Mouse (Mus musculus) intestine, embryonic 14.5 days (tissue): ENCODE results near the gene Snapc4. TPM values are rescaled to one million over a fixed set of nuclear protein-coding genes. Genes with fewer than 3 reads are reported as not detected.
"Not testable (repeated sequence)": the region's sequence is repeated elsewhere in the genome, so short reads cannot be mapped to it uniquely, and the experiment has no call there.

Experiments used
- ATAC-seq: fragments of 200-750 bp; cut with Nextera tagmentation; replicated peaks from 2 replicates; pipeline ENCODE4 v1.8.0; 2017; ENCODE audit warnings: low read depth, moderate number of reproducible peaks, moderate TSS enrichment, moderate library complexity; ENCODE audit not compliant: low FRiP score, low TSS enrichment
- DNase-seq: peaks from one replicate; pipeline ENCODE4 v3.0.0-alpha.2; 2018; ENCODE audit warnings: low spot score
- H3K27ac ChIP-seq: fragments of 300-500 bp; sonication (generic); 2 replicates; pipeline ENCODE4 v1.5.1; 2014; ENCODE audit warnings: low read depth, mild to moderate bottlenecking, control low read depth
- H3K27me3 ChIP-seq: fragments of 300-500 bp; sonication (generic); replicated peaks from 2 replicates; pipeline ENCODE4 v1.6.1; 2014; ENCODE audit warnings: low read length, control low read depth; ENCODE audit not compliant: control insufficient read depth, insufficient read depth
- H3K36me3 ChIP-seq: fragments of 300-500 bp; sonication (generic); 2 replicates; pipeline ENCODE4 v1.6.1; 2014; ENCODE audit warnings: low read length, control low read depth; ENCODE audit not compliant: control insufficient read depth, insufficient read depth
- H3K4me1 ChIP-seq: fragments of 300-500 bp; sonication (generic); replicated peaks from 2 replicates; pipeline ENCODE4 v1.6.1; 2014; ENCODE audit warnings: low read length, control low read depth, mixed read lengths; ENCODE audit not compliant: control insufficient read depth, insufficient read depth
- H3K4me2 ChIP-seq: fragments of 300-500 bp; sonication (generic); 2 replicates; pipeline ENCODE4 v1.6.1; 2014; ENCODE audit warnings: low read length
- H3K4me3 ChIP-seq: fragments of 300-500 bp; sonication (generic); 2 replicates; pipeline ENCODE4 v1.5.1; 2014; ENCODE audit warnings: low read depth, low read length, control low read depth, mixed read lengths
- H3K9ac ChIP-seq: fragments of 300-500 bp; sonication (generic); 2 replicates; pipeline ENCODE4 v1.6.1; 2014; ENCODE audit warnings: mild to moderate bottlenecking, low read length
- H3K9me3 ChIP-seq: fragments of 300-500 bp; sonication (generic); 2 replicates; pipeline ENCODE4 v1.6.1; 2016; ENCODE audit warnings: low read length, control low read depth; ENCODE audit not compliant: control insufficient read depth
- WGBS: fragments of 180-500 bp; shearing (Covaris S2); extraction: QIAGEN DNeasy Blood & Tissue Kit; methylation state at CpG from one replicate; pipeline ENCODE4 v1.1.7; 2014; 5-methylcytosine and 5-hydroxymethylcytosine counted together
- polyA plus RNA-seq: library from polyadenylated mRNA; unstranded; fragments of >200 nt; fragmentation: Nextera tagmentation; extraction: Ambion mirVana; gene quantifications from 2 replicates; pipeline ENCODE4 v1.2.1, GENCODE M21; 2014

Snapc4 gene
- polyA plus RNA-seq, 1 experiment from 2014 or later: 31.1 TPM

- ATAC-seq (no peak), DNase-seq (no peak)
- 83% methylated on average over 3 of the region's 3 CpGs for WGBS
- Histone ChIP-seq H3K27me3 (no peaks in the 10 kb centered on the region), H3K27ac (no peak overlapping the region), H3K4me3 (no peak overlapping the region), H3K9me3 (no peaks in the 10 kb centered on the region), H3K9ac (no peak overlapping the region), H3K4me1 (peaks cover 11% of the 10 kb centered on the region), H3K36me3 (peaks cover 71% of the 10 kb centered on the region), H3K4me2 (no peak overlapping the region)
These were observed 10.5 kb upstream of the Snapc4 start for GRCm38 (mm10) chr2:26390954-26391353.

GRCm38 (mm10) chr2:26389154-26389690 lies 8.8 kb upstream of the Snapc4 start, which contains the start of the genes Entr1 and Pmpca:
Entr1 (minus strand) TSS chr2:26389316.
Pmpca (plus strand) TSS chr2:26389339.
- peaks cover 71% of the 10 kb centered on the region for H3K36me3 ChIP-seq
- WGBS: under 1% methylated on average over 57 of the region's 60 CpGs
- ATAC-seq: peak; percentile 86

GRCm38 (mm10) chr2:26388682-26389153 lies 8.3 kb upstream of the Snapc4 start:
- under 1% methylated on average over 43 of the region's 45 CpGs for WGBS

More at GRCm38 (mm10) chr2:26389154-26389690, 8.8 kb upstream of the Snapc4 start, which contains the start of the genes Entr1 and Pmpca:
- Histone ChIP-seq H3K9ac (peak within 1 kb of the TSS; percentile 82), H3K27ac (peak within 1 kb of the TSS; percentile 47; the same call in 1 of the 2 replicates), H3K4me3 (peak within 1 kb of the TSS; percentile 53), H3K27me3 (no peaks in the 10 kb centered on the region), H3K9me3 (no peaks in the 10 kb centered on the region), H3K4me2 (peak within 1 kb of the TSS; percentile 93), H3K4me1 (peaks cover 11% of the 10 kb centered on the region)
- DNase-seq: peak; percentile 88

GRCm38 (mm10) chr2:26387713-26388112 lies 7.3 kb upstream of the Snapc4 start:
- Histone ChIP-seq H3K36me3 (peaks cover 71% of the 10 kb centered on the region), H3K9me3 (no peaks in the 10 kb centered on the region), H3K4me3 (peak overlapping the region; percentile 53; the same call in 1 of the 2 replicates), H3K4me2 (peak overlapping the region; percentile 93), H3K9ac (no peak overlapping the region), H3K27me3 (no peaks in the 10 kb centered on the region), H3K27ac (no peak overlapping the region), H3K4me1 (peaks cover 11% of the 10 kb centered on the region)
- 81% methylated on average over 3 of the region's 3 CpGs for WGBS
- ATAC-seq: no peak
- DNase-seq: no peak

More at GRCm38 (mm10) chr2:26388682-26389153, 8.3 kb upstream of the Snapc4 start:
- peaks cover 11% of the 10 kb centered on the region for H3K4me1 ChIP-seq
- peaks cover 71% of the 10 kb centered on the region for H3K36me3 ChIP-seq
- H3K27ac ChIP-seq: peak overlapping the region; percentile 47; the same call in 1 of the 2 replicates
- H3K4me3 ChIP-seq: peak overlapping the region; percentile 53
- H3K4me2 ChIP-seq: peak overlapping the region; percentile 93
- H3K9ac ChIP-seq: peak overlapping the region; percentile 82
- H3K9me3 ChIP-seq: no peaks in the 10 kb centered on the region
- ATAC-seq (peak; percentile 59), DNase-seq (peak; percentile 78)
- no peaks in the 10 kb centered on the region for H3K27me3 ChIP-seq

GRCm38 (mm10) chr2:26380871-26381270 lies 418 bp upstream of the Snapc4 start:
- not testable (repeated sequence) for H3K27me3 ChIP-seq, ATAC-seq, DNase-seq, H3K27ac ChIP-seq, H3K4me1 ChIP-seq, H3K9me3 ChIP-seq
- Histone ChIP-seq H3K4me2 (peak overlapping the region; percentile 86), H3K9ac (peak overlapping the region; percentile 76; the same call in 1 of the 2 replicates), H3K4me3 (peak overlapping the region; percentile 89), H3K36me3 (peaks cover 65% of the 10 kb centered on the region)
- WGBS: 33% methylated on average over 6 of the region's 6 CpGs

- no peak overlapping the region for H3K27ac ChIP-seq
- DNase-seq (no peak), ATAC-seq (no peak)
- H3K4me1 ChIP-seq: no peaks in the 10 kb centered on the region
- peaks cover 95% of the 10 kb centered on the region for H3K36me3 ChIP-seq
- H3K27me3 ChIP-seq: no peaks in the 10 kb centered on the region
- H3K9ac ChIP-seq: no peak overlapping the region
- no peaks in the 10 kb centered on the region for H3K9me3 ChIP-seq
- no peak overlapping the region for H3K4me2 ChIP-seq
- WGBS: 96% methylated on average over 8 of the region's 8 CpGs
- H3K4me3 ChIP-seq: no peak overlapping the region
These were observed 8.1 kb downstream of the Snapc4 start for GRCm38 (mm10) chr2:26372396-26372795.

- Histone ChIP-seq H3K9me3 (no peaks in the 10 kb centered on the region), H3K9ac (no peak overlapping the region), H3K4me1 (no peaks in the 10 kb centered on the region), H3K4me2 (no peak overlapping the region), H3K27me3 (no peaks in the 10 kb centered on the region), H3K27ac (no peak overlapping the region), H3K36me3 (peaks cover 94% of the 10 kb centered on the region), H3K4me3 (no peak overlapping the region)
- DNase-seq (no peak), ATAC-seq (no peak)
- WGBS: 95% methylated on average over 1 of the region's 1 CpGs
These were observed 11.9 kb downstream of the Snapc4 start for GRCm38 (mm10) chr2:26368572-26368971.

GRCm38 (mm10) chr2:26367911-26368310 lies 12.5 kb downstream of the Snapc4 start:
- H3K36me3 ChIP-seq: peaks cover 87% of the 10 kb centered on the region
- ATAC-seq (no peak), DNase-seq (no peak)
- H3K27me3 ChIP-seq: no peaks in the 10 kb centered on the region
- H3K4me2 ChIP-seq: no peak overlapping the region
- H3K9ac ChIP-seq: no peak overlapping the region
- WGBS: 89% methylated on average over 6 of the region's 6 CpGs
- H3K27ac ChIP-seq: no peak overlapping the region
- H3K4me1 ChIP-seq: no peaks in the 10 kb centered on the region
- H3K4me3 ChIP-seq: no peak overlapping the region
- H3K9me3 ChIP-seq: no peaks in the 10 kb centered on the region
